Mouse (Mus musculus) spleen, adult 2 months (tissue): ENCODE measurements around the gene Ghdc.

ENCODE experiments used
- CTCF ChIP-seq: fragments of 200-500 bp; IDR thresholded peaks from 2 replicates; pipeline ENCODE4 v1.5.1; 2011; ENCODE audit warnings: mild to moderate bottlenecking, inconsistent platforms; ENCODE audit not compliant: insufficient read depth, insufficient read length, insufficient replicate concordance; ENCODE audit errors: extremely low read depth
- POLR2A ChIP-seq: fragments of 200-500 bp; IDR thresholded peaks from 2 replicates; pipeline ENCODE4 v1.6.1; 2011; ENCODE audit warnings: low read depth, low read length, inconsistent platforms

- TF ChIP-seq CTCF (no peak), POLR2A (no peak)
Observed at GRCm38 (mm10) chr11:100791457-100792049, 20.8 kb upstream of the Ghdc start.
